Mouse (Mus musculus) midbrain, embryonic 16.5 days (tissue): ENCODE results near the gene Otulin. TPM values are rescaled to one million over a fixed set of nuclear protein-coding genes. Genes with fewer than 3 reads are reported as not detected.

Source experiments
- ATAC-seq: fragments of 200-750 bp; cut with Nextera tagmentation; 2 replicates; pipeline ENCODE4 v1.8.0; 2017; ENCODE audit warnings: moderate TSS enrichment
- H3K27ac ChIP-seq: fragments of 300-500 bp; sonication (generic); 2 replicates; pipeline ENCODE4 v1.5.1; 2014; ENCODE audit warnings: mild to moderate bottlenecking, low read length, mixed read lengths
- H3K27me3 ChIP-seq: fragments of 300-500 bp; sonication (generic); 2 replicates; pipeline ENCODE4 v1.6.1; 2014; ENCODE audit warnings: low read depth, low read length, mixed read lengths; ENCODE audit not compliant: control insufficient read depth, insufficient read depth
- H3K36me3 ChIP-seq: fragments of 300-500 bp; sonication (generic); 2 replicates; pipeline ENCODE4 v1.6.1; 2014; ENCODE audit warnings: mild to moderate bottlenecking, low read length, moderate library complexity, mixed read lengths; ENCODE audit not compliant: control insufficient read depth, insufficient read depth
- H3K4me1 ChIP-seq: fragments of 300-500 bp; sonication (generic); 2 replicates; pipeline ENCODE4 v1.6.1; 2014; ENCODE audit warnings: mild to moderate bottlenecking, low read length, mixed read lengths; ENCODE audit not compliant: control insufficient read depth, insufficient read depth
- H3K4me2 ChIP-seq: fragments of 300-500 bp; sonication (generic); 2 replicates; pipeline ENCODE4 v1.6.1; 2014; ENCODE audit warnings: mild to moderate bottlenecking, low read length, mixed read lengths
- H3K4me3 ChIP-seq: fragments of 300-500 bp; sonication (generic); 2 replicates; pipeline ENCODE4 v1.5.1; 2014; ENCODE audit warnings: low read depth, mild to moderate bottlenecking, low read length, moderate library complexity, mixed read lengths
- H3K9ac ChIP-seq: fragments of 300-500 bp; sonication (generic); 2 replicates; pipeline ENCODE4 v1.6.1; 2014; ENCODE audit warnings: low read depth, low read length, mixed read lengths
- H3K9me3 ChIP-seq: fragments of 300-500 bp; sonication (generic); replicated peaks from 2 replicates; pipeline ENCODE4 v1.6.1; 2014; ENCODE audit warnings: mild to moderate bottlenecking, low read length, mixed read lengths; ENCODE audit not compliant: control insufficient read depth, poor library complexity, severe bottlenecking
- WGBS: fragments of 180-500 bp; shearing (Covaris S2); extraction: QIAGEN DNeasy Blood & Tissue Kit; methylation state at CpG from one replicate; pipeline ENCODE4 v1.1.7; 2014; 5-methylcytosine and 5-hydroxymethylcytosine counted together
- polyA plus RNA-seq: library from polyadenylated mRNA; unstranded; fragments of >200 nt; fragmentation: Nextera tagmentation; extraction: Ambion mirVana; gene quantifications from 2 replicates; pipeline ENCODE4 v1.2.1, GENCODE M21; 2015

The Otulin gene
- polyA plus RNA-seq, 1 experiment from 2014 or later = 21.6 TPM

- H3K27me3 ChIP-seq = no peaks in the 10 kb centered on the region
- peaks cover 11% of the 10 kb centered on the region for H3K36me3 ChIP-seq
- no peak for ATAC-seq
- H3K4me1 ChIP-seq = no peaks in the 10 kb centered on the region
- H3K9ac ChIP-seq = no peak overlapping the region
- no peak overlapping the region for H3K4me2 ChIP-seq
- H3K9me3 ChIP-seq = no peaks in the 10 kb centered on the region
- no peak overlapping the region for H3K27ac ChIP-seq
- WGBS = 84% methylated on average over 8 of the region's 8 CpGs
- no peak overlapping the region for H3K4me3 ChIP-seq
These were observed 59.3 kb downstream of the Otulin start for GRCm38 (mm10) chr15:27571179-27571578.

DNA sequence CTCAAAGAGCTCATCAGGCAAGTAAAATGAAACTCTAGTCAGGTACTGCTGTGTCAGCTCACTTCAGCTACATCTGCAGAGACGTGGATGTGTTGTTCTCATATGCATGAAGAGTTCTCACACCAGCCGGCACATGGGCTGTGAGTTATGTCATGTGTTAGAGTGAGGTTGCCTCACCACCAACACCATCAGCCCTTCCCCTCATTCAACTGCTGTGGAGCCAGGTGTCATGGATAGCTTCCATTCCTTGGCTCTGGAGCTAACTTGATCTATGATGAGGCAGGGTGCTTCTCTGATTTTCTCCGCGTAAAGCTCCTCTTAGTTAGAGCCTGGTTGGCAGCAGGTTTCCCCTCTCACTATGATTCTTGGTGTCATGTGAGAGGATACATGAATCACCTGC lies 60.1 kb downstream of the Otulin start:
- no peak for ATAC-seq
- Histone ChIP-seq H3K27ac (no peak overlapping the region), H3K4me1 (no peaks in the 10 kb centered on the region), H3K4me3 (no peak overlapping the region), H3K27me3 (no peaks in the 10 kb centered on the region), H3K36me3 (peaks cover 13% of the 10 kb centered on the region), H3K9ac (no peak overlapping the region), H3K9me3 (no peaks in the 10 kb centered on the region), H3K4me2 (no peak overlapping the region)
- 92% methylated on average over 4 of the region's 4 CpGs for WGBS

- ATAC-seq = no peak
- Histone ChIP-seq H3K9me3 (no peaks in the 10 kb centered on the region), H3K27ac (no peak overlapping the region), H3K36me3 (peaks cover 17% of the 10 kb centered on the region), H3K4me1 (no peaks in the 10 kb centered on the region), H3K27me3 (no peaks in the 10 kb centered on the region), H3K4me2 (no peak overlapping the region), H3K4me3 (no peak overlapping the region), H3K9ac (no peak overlapping the region)
- WGBS = 88% methylated on average over 2 of the region's 2 CpGs
These were observed 60.6 kb downstream of the Otulin start for GRCm38 (mm10) chr15:27569924-27570323.

DNA sequence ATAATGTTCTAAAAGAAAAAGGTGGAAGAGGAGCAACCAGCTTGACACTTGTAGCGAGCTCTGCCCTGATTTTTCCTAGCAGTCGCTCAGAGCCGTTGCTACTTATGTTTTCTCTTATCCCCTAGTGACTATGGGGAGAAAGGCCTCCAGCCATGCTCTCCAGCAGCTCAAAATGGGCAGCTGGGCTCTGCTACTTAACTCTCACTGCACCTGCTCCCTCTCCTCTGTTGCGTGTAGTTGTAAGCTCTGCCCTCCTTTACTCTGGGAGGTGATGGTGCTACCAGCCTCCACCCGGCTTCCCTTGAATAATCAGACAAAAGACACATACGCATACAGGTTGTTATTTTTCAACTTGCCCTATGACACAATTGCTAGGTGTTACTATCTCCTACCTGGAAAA lies 62.1 kb downstream of the Otulin start:
- Histone ChIP-seq H3K36me3 (peaks cover 19% of the 10 kb centered on the region), H3K27ac (no peak overlapping the region), H3K9me3 (no peaks in the 10 kb centered on the region), H3K27me3 (no peaks in the 10 kb centered on the region), H3K4me1 (no peaks in the 10 kb centered on the region), H3K4me3 (no peak overlapping the region), H3K4me2 (no peak overlapping the region), H3K9ac (no peak overlapping the region)
- 62% methylated on average over 6 of the region's 6 CpGs for WGBS
- no peak for ATAC-seq

DNA sequence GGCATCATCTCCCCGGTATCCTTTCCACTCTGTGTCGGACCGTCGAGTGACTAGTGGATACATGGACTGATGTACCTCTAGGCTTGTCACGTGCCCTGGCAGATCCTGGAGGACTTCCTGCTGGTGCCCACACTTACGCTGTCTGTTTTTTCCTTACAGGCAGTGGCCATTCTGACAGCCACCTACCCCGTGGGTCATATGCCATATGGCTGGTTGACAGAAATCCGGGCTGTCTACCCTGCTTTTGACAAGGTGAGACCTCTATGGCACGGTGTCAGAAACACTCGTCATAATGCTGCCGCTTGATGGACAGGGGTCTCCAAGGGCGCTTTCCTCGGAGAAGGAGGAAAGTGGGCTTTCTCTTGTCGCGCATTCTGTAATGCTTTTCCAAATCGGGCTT lies 63.1 kb downstream of the Otulin start:
- Histone ChIP-seq H3K27ac (no peak overlapping the region), H3K4me1 (no peaks in the 10 kb centered on the region), H3K4me2 (no peak overlapping the region), H3K36me3 (peaks cover 14% of the 10 kb centered on the region), H3K9me3 (no peaks in the 10 kb centered on the region), H3K4me3 (no peak overlapping the region), H3K9ac (no peak overlapping the region), H3K27me3 (no peaks in the 10 kb centered on the region)
- no peak for ATAC-seq
- WGBS = 92% methylated on average over 16 of the region's 16 CpGs

DNA sequence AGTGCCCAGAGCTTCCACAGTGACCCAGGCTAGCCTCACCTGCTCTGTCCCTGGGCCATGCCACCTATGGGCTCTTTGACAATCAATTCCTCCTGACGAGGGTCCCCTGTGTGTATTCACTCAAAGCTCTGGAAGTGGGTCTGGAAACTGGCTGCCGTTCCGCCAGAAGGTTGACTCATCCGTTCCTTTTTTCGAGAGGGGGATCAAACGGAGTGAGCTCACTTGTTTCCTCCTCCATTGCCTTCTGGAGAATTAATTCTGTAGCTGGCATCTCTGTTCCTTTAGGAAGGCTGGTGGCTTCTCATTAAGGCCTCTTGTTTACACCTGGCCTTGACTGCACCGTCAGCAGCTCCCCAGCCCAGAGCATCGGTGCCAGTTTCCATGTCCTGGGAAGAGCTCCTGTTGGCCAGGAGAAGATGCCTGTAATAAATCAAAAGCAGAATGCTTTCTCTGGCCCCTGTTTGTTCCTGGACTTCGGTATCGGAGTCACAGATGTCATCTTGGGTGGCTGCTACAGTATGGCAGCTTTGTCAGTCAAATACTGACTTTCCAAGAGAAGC lies 64.8 kb downstream of the Otulin start:
- WGBS = 94% methylated on average over 10 of the region's 10 CpGs
- ATAC-seq = no peak
- Histone ChIP-seq H3K4me1 (no peaks in the 10 kb centered on the region), H3K27ac (no peak overlapping the region), H3K9me3 (no peaks in the 10 kb centered on the region), H3K27me3 (no peaks in the 10 kb centered on the region), H3K36me3 (peaks cover 13% of the 10 kb centered on the region), H3K4me2 (no peak overlapping the region), H3K9ac (no peak overlapping the region), H3K4me3 (no peak overlapping the region)

DNA sequence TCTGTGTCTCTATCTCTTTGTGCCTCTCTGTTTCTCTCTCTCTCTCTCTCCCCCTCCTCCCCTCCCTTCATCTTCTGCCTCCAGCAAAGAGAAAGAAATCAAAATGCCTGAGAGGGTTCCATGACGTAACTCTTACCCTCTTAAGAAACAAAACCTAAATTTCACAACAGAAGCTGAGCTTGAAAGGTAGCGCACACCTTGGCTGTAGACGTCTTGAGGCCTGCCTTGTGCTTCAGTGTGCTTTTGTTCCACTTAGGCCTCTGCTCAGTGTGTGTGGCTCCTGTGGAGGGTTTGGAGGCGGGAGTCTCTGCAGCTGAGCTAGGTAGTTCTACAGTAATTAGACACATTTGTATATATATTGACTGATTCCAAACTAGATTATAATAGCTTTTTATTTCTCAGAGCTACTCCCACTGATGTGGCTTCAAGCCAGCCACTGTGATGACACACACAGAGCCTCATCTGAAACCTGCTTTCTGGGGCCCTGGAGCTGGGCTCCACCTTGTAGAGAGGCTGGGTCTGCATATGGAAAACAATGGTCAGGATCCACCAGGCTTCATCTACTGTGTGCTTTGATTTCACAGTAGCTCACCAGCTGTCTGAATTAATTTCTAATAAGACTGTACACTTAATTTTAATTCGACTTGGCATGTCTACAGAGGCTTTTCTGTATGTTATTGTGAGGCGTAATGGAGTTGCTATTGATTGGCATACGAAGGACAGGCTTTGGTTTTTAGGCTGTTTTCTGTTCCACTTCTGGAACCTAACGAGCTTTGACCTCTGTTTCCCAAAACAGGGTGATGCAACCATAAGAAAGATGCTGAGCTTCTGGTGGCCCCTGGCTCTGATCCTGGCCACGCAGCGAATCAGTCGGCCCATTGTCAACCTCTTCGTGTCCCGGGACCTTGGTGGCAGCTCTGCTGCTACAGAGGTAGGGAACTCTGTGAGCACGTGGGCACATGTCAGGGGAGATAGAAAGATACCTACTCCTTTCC lies 66.1 kb downstream of the Otulin start:
- Histone ChIP-seq H3K4me1 (0 out of 2 replicates have a peak, but pooled peaks cover 2% of the 10 kb centered on the region), H3K9ac (no peak overlapping the region), H3K9me3 (no peaks in the 10 kb centered on the region), H3K27me3 (no peaks in the 10 kb centered on the region), H3K27ac (no peak overlapping the region), H3K36me3 (peaks cover 13% of the 10 kb centered on the region), H3K4me2 (no peak overlapping the region), H3K4me3 (no peak overlapping the region)
- ATAC-seq = no peak
- 64% methylated on average over 14 of the region's 14 CpGs for WGBS

DNA sequence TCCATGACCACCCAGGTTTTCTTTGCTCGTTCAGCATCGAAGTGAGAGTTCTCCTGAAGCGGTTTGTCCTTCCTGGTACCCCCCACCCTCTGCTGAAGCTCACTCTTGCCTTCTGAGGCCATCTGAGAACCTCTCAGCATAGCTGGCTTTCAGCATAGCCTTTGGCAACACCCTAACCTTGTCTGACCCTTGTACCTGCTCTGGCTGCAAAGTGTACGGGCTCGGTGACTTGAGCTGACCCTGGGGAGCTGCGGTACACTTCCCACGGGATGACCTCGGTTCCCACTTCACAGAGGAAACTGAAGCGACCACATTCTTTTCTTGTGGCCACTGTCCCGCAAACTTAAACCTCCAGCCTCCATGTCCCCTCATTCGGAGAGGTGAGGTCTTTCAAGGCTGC lies 70.2 kb downstream of the Otulin start:
- Histone ChIP-seq H3K9ac (no peak overlapping the region), H3K27ac (no peak overlapping the region), H3K4me1 (peaks cover 13% of the 10 kb centered on the region; the same call in 1 of the 2 replicates), H3K27me3 (no peaks in the 10 kb centered on the region), H3K9me3 (no peaks in the 10 kb centered on the region), H3K4me2 (no peak overlapping the region), H3K4me3 (no peak overlapping the region), H3K36me3 (peaks cover 9% of the 10 kb centered on the region; the same call in 1 of the 2 replicates)
- ATAC-seq = no peak
- 87% methylated on average over 11 of the region's 11 CpGs for WGBS
